Mouse (Mus musculus) hindbrain, postnatal 0 days (tissue): ENCODE results near the gene Gm37240. TPM values are rescaled to one million over a fixed set of nuclear protein-coding genes. Genes with fewer than 3 reads are reported as not detected.

ENCODE experiments used
- ATAC-seq: fragments of 200-750 bp; cut with Nextera tagmentation; 2 replicates; pipeline ENCODE4 v1.8.0; 2017; ENCODE audit warnings: mild to moderate bottlenecking, moderate TSS enrichment, moderate library complexity
- DNase-seq: peaks from one replicate; pipeline ENCODE4 v3.0.0-alpha.2; 2015; ENCODE audit warnings: low spot score
- H3K27ac ChIP-seq: fragments of 300-500 bp; sonication (generic); 2 replicates; pipeline ENCODE4 v1.5.1; 2014; ENCODE audit warnings: mild to moderate bottlenecking
- H3K27me3 ChIP-seq: fragments of 300-500 bp; sonication (generic); 2 replicates; pipeline ENCODE4 v1.6.1; 2014; ENCODE audit warnings: low read length, mixed read lengths; ENCODE audit not compliant: insufficient read depth
- H3K36me3 ChIP-seq: fragments of 300-500 bp; sonication (generic); 2 replicates; pipeline ENCODE4 v1.6.1; 2014; ENCODE audit warnings: low read length, mixed read lengths; ENCODE audit not compliant: insufficient read depth
- H3K4me1 ChIP-seq: fragments of 300-500 bp; sonication (generic); 2 replicates; pipeline ENCODE4 v1.6.1; 2014; ENCODE audit warnings: antibody characterized with exemption, low read length, mixed read lengths; ENCODE audit not compliant: insufficient read depth
- H3K4me2 ChIP-seq: fragments of 300-500 bp; sonication (generic); 2 replicates; pipeline ENCODE4 v1.6.1; 2014; ENCODE audit warnings: low read depth, mild to moderate bottlenecking, low read length, moderate library complexity, mixed read lengths
- H3K4me3 ChIP-seq: fragments of 300-500 bp; sonication (generic); 2 replicates; pipeline ENCODE4 v1.5.1; 2014; ENCODE audit warnings: low read length
- H3K9ac ChIP-seq: fragments of 300-500 bp; sonication (generic); replicated peaks from 2 replicates; pipeline ENCODE4 v1.6.1; 2014; ENCODE audit warnings: mild to moderate bottlenecking, low read length, moderate library complexity, mixed read lengths
- H3K9me3 ChIP-seq: fragments of 300-500 bp; sonication (generic); 2 replicates; pipeline ENCODE4 v1.6.1; 2016; ENCODE audit warnings: low read length, mixed read lengths
- CTCF ChIP-seq: IDR thresholded peaks from 2 replicates; pipeline ENCODE4 v1.5.1; 2016; ENCODE audit warnings: antibody characterized with exemption, control low read depth, low read depth
- WGBS: fragments of 180-500 bp; shearing (Covaris S2); extraction: QIAGEN DNeasy Blood & Tissue Kit; methylation state at CpG from one replicate; pipeline ENCODE4 v1.1.7; 2014; 5-methylcytosine and 5-hydroxymethylcytosine counted together
- polyA plus RNA-seq: library from polyadenylated mRNA; unstranded; fragments of >200 nt; fragmentation: Nextera tagmentation; extraction: Ambion mirVana; gene quantifications from 2 replicates; pipeline ENCODE4 v1.2.1, GENCODE M21; 2015
- total RNA-seq: library from RNA; depleted of rRNA; stranded (reverse); fragments of >200 nt; gene quantifications from 2 replicates; pipeline ENCODE4 v1.2.3, GENCODE M21; 2014

Gene Gm37240
- total and polyA plus RNA-seq, 2 experiments from 2014 or later: 1.5 TPM; not detected in 1

- DNase-seq: no peak
- TF ChIP-seq CTCF: no peak
- ATAC-seq: no peak
- Histone ChIP-seq H3K9me3 (no peaks in the 10 kb centered on the region), H3K36me3 (no peaks in the 10 kb centered on the region), H3K27me3 (no peaks in the 10 kb centered on the region), H3K4me2 (no peak overlapping the region), H3K4me3 (no peak overlapping the region), H3K27ac (no peak overlapping the region), H3K4me1 (no peaks in the 10 kb centered on the region), H3K9ac (no peak overlapping the region)
- WGBS: 76% methylated on average over 9 of the region's 9 CpGs
These were observed 969.2 kb downstream of the Gm37240 start for GRCm38 (mm10) chr3:84917903-84918679.

GRCm38 (mm10) chr3:84914284-84914683 is 973.0 kb downstream of the Gm37240 start:
- Histone ChIP-seq H3K4me1 (no peaks in the 10 kb centered on the region), H3K27me3 (no peaks in the 10 kb centered on the region), H3K4me2 (no peak overlapping the region), H3K36me3 (no peaks in the 10 kb centered on the region), H3K27ac (no peak overlapping the region), H3K9me3 (no peaks in the 10 kb centered on the region), H3K9ac (no peak overlapping the region), H3K4me3 (no peak overlapping the region)
- WGBS: 38% methylated on average over 1 of the region's 1 CpGs
- TF ChIP-seq CTCF: peak; percentile 54
- ATAC-seq (no peak), DNase-seq (peak; percentile 26)

- DNase-seq (peak; percentile 62), ATAC-seq (no peak)
- Histone ChIP-seq H3K9ac (no peak overlapping the region), H3K4me1 (no peaks in the 10 kb centered on the region), H3K27ac (no peak overlapping the region), H3K4me3 (no peak overlapping the region), H3K36me3 (no peaks in the 10 kb centered on the region), H3K4me2 (no peak overlapping the region), H3K27me3 (no peaks in the 10 kb centered on the region), H3K9me3 (no peaks in the 10 kb centered on the region)
- TF ChIP-seq CTCF: peak; percentile 69
- WGBS: 12% methylated on average over 1 of the region's 1 CpGs
These were observed 980.8 kb downstream of the Gm37240 start for GRCm38 (mm10) chr3:84906528-84906927.

GRCm38 (mm10) chr3:84897952-84898351 is 989.4 kb downstream of the Gm37240 start:
- Histone ChIP-seq H3K4me1 (no peaks in the 10 kb centered on the region), H3K9me3 (no peaks in the 10 kb centered on the region), H3K27me3 (no peaks in the 10 kb centered on the region), H3K27ac (no peak overlapping the region), H3K9ac (no peak overlapping the region), H3K4me2 (no peak overlapping the region), H3K36me3 (no peaks in the 10 kb centered on the region), H3K4me3 (no peak overlapping the region)
- DNase-seq (no peak), ATAC-seq (no peak)
- no peak for TF ChIP-seq CTCF
- WGBS: 85% methylated on average over 8 of the region's 8 CpGs

GRCm38 (mm10) chr3:84890983-84891382 is 996.3 kb downstream of the Gm37240 start:
- no peaks in the 10 kb centered on the region for H3K4me1 ChIP-seq
- DNase-seq: no peak
- no peak overlapping the region for H3K4me3 ChIP-seq
- no peaks in the 10 kb centered on the region for H3K27me3 ChIP-seq
- no peak for TF ChIP-seq CTCF
- no peak overlapping the region for H3K4me2 ChIP-seq
- no peak overlapping the region for H3K27ac ChIP-seq
- ATAC-seq: no peak
- no peaks in the 10 kb centered on the region for H3K9me3 ChIP-seq
- H3K36me3 ChIP-seq: no peaks in the 10 kb centered on the region
- WGBS: 98% methylated on average over 5 of the region's 5 CpGs
- no peak overlapping the region for H3K9ac ChIP-seq

GRCm38 (mm10) chr3:84889648-84890047 is 997.7 kb downstream of the Gm37240 start:
- no peaks in the 10 kb centered on the region for H3K36me3 ChIP-seq
- TF ChIP-seq CTCF: peak; percentile 67
- H3K4me3 ChIP-seq: no peak overlapping the region
- H3K4me2 ChIP-seq: no peak overlapping the region
- no peaks in the 10 kb centered on the region for H3K9me3 ChIP-seq
- no peak overlapping the region for H3K27ac ChIP-seq
- 72% methylated on average over 1 of the region's 1 CpGs for WGBS
- no peaks in the 10 kb centered on the region for H3K27me3 ChIP-seq
- no peaks in the 10 kb centered on the region for H3K4me1 ChIP-seq
- DNase-seq: peak; percentile 69
- no peak for ATAC-seq
- no peak overlapping the region for H3K9ac ChIP-seq

- Histone ChIP-seq H3K27me3 (no peaks in the 10 kb centered on the region), H3K9me3 (no peaks in the 10 kb centered on the region), H3K4me1 (no peaks in the 10 kb centered on the region), H3K4me2 (no peak overlapping the region), H3K36me3 (no peaks in the 10 kb centered on the region), H3K27ac (no peak overlapping the region), H3K4me3 (no peak overlapping the region), H3K9ac (no peak overlapping the region)
- 32% methylated on average over 11 of the region's 11 CpGs for WGBS
- no peak for TF ChIP-seq CTCF
- no peak for ATAC-seq
- no peak for DNase-seq
These were observed 1003.4 kb downstream of the Gm37240 start for GRCm38 (mm10) chr3:84883817-84884483.
